24 mouse cellular contexts compared by ENCODE assay signal in genomic region chr1:59102071-59102470, GRCm38 (mm10). TPM values are rescaled to one million over a fixed set of nuclear protein-coding genes. Genes with fewer than 3 reads are reported as not detected.
DNase-seq lines count a peak whose midpoint lies in the region; ATAC-seq lines count a peak whose summit lies in the region.
"Had no signal": no experiment of that assay in that cellular context is flagged by ENCODE, and none has a peak within 500 bp of the region (broad histone marks: within the 10 kb centered on the region; RNA-seq: fewer than 3 reads in every experiment).

No protein-coding gene starts in this region.

- ATAC-seq in kidney, embryonic 15.5 days (replicated peaks; ENCODE audit: low FRiP score): no peak
- no peak for ATAC-seq in midbrain, embryonic 14.5 days (ENCODE audit: low FRiP score, low TSS enrichment)
- ATAC-seq: CD4-positive, CD25-positive, alpha-beta regulatory T cell, adult 4 months; forebrain, embryonic 16.5 days had no signal

- H3K4me1 ChIP-seq in kidney, embryonic 15.5 days: no peaks in the 10 kb centered on the region
- H3K4me1 ChIP-seq in midbrain, embryonic 14.5 days (ENCODE audit: control insufficient read depth, insufficient read depth, low read length): no peaks in the 10 kb centered on the region
- H3K4me1 ChIP-seq: embryonic facial prominence, embryonic 12.5 days; heart, embryonic 10.5 days had no signal

- H3K9ac ChIP-seq in kidney, embryonic 15.5 days: no peak overlapping the region
- no peak overlapping the region for H3K9ac ChIP-seq in midbrain, embryonic 14.5 days (replicated peaks; ENCODE audit: low read length)
- H3K9ac ChIP-seq: embryonic facial prominence, embryonic 12.5 days had no signal

- peak; percentile 57 for DNase-seq in kidney, adult 11 months
- peak; percentile 78 for DNase-seq in kidney, adult 9 months
- DNase-seq in kidney, postnatal 4 days: no peak
- DNase-seq in kidney, postnatal 36 days: peak; percentile 59 to 67
- peak; percentile 4 for DNase-seq in yolk sac, embryonic 10.5 days (ENCODE audit: low spot score)
- DNase-seq in midbrain, embryonic 14.5 days: no peak
- DNase-seq: adrenal gland, adult 8-10 months; adrenal gland, postnatal 36 days; B cell, adult 2 months; cerebellum, adult 2 months; cerebellum, postnatal 14 days; gastrocnemius, postnatal 10 days; heart, adult 18-20 months; heart, postnatal 10 days; heart, postnatal 4 days had no signal

- H3K27ac ChIP-seq in kidney, embryonic 15.5 days: no peak overlapping the region
- no peak overlapping the region for H3K27ac ChIP-seq in midbrain, embryonic 14.5 days (replicated peaks; ENCODE audit: low read depth, low read length)
- H3K27ac ChIP-seq: embryonic facial prominence, embryonic 12.5 days; heart, embryonic 10.5 days had no signal

- no peak overlapping the region for H3K4me3 ChIP-seq in kidney, embryonic 15.5 days (replicated peaks)
- no peak overlapping the region for H3K4me3 ChIP-seq in midbrain, embryonic 14.5 days (replicated peaks; ENCODE audit: low read depth, low read length)
- H3K4me3 ChIP-seq: embryonic facial prominence, embryonic 12.5 days; heart, embryonic 10.5 days had no signal

- WGBS in kidney, embryonic 15.5 days: 95% methylated on average over 6 of the region's 6 CpGs
- 94% methylated on average over 6 of the region's 6 CpGs for WGBS in midbrain, embryonic 14.5 days

- H3K27me3 ChIP-seq in kidney, embryonic 15.5 days: no peaks in the 10 kb centered on the region
- H3K27me3 ChIP-seq in midbrain, embryonic 14.5 days (ENCODE audit: control insufficient read depth, insufficient read depth, low read length): no peaks in the 10 kb centered on the region
- H3K27me3 ChIP-seq: embryonic facial prominence, embryonic 12.5 days had no signal

- H3K36me3 ChIP-seq in kidney, embryonic 15.5 days: peaks cover 41% of the 10 kb centered on the region
- H3K36me3 ChIP-seq in midbrain, embryonic 14.5 days (ENCODE audit: control insufficient read depth, insufficient read depth, low read length): peaks cover 53% of the 10 kb centered on the region

- no peaks in the 10 kb centered on the region for H3K9me3 ChIP-seq in kidney, embryonic 15.5 days (replicated peaks)
- H3K9me3 ChIP-seq in midbrain, embryonic 14.5 days (ENCODE audit: control insufficient read depth, low read length): no peaks in the 10 kb centered on the region
- H3K9me3 ChIP-seq: embryonic facial prominence, embryonic 12.5 days; G1E; heart, embryonic 10.5 days had no signal

- H3K4me2 ChIP-seq in kidney, embryonic 15.5 days: no peak overlapping the region
- H3K4me2 ChIP-seq in midbrain, embryonic 14.5 days (ENCODE audit: low read length): no peak overlapping the region
- H3K4me2 ChIP-seq: embryonic facial prominence, embryonic 12.5 days had no signal

RNA-seq across cellular contexts. Expression of gene C2cd6, which starts 7.4 kb away (rescaled TPM):
- not detected in 2 replicates for polyA plus RNA-seq in kidney, embryonic 15.5 days (2015; fragmentation: Nextera tagmentation; extraction: Ambion mirVana)
- polyA plus RNA-seq in midbrain, embryonic 14.5 days (2014; fragmentation: Nextera tagmentation; extraction: Ambion mirVana): 4.1 TPM in 1 of 2 replicates, not detected in the other
- polyA plus RNA-seq: cerebellum, adult 2 months; embryonic facial prominence, embryonic 12.5 days; forebrain, embryonic 11.5 days; forebrain, embryonic 16.5 days; frontal cortex, adult 2 months; G1E; heart, embryonic 10.5 days; heart, embryonic 14.5 days had no signal

RNA-seq across cellular contexts. Expression of gene Tmem237, which starts 18.1 kb away (rescaled TPM):
- polyA plus RNA-seq in kidney, embryonic 15.5 days (2015; fragmentation: Nextera tagmentation; extraction: Ambion mirVana): 39.0 and 42.9 TPM in 2 replicates
- 24.3 and 48.2 TPM in 2 replicates for polyA plus RNA-seq in midbrain, embryonic 14.5 days (2014; fragmentation: Nextera tagmentation; extraction: Ambion mirVana)

Comparison
In these comparisons a context has a peak if more than half of its experiments do, and no peak if none do; other contexts are left out.
1. DNase-seq: peak in kidney, adult 11 months (single experiment), kidney, adult 9 months (single experiment), kidney, postnatal 36 days (2 of 2) and yolk sac, embryonic 10.5 days (single experiment); none in kidney, postnatal 4 days (0 of 2) and midbrain, embryonic 14.5 days (single experiment).